Mouse (Mus musculus) heart, postnatal 14 days (tissue): Measurements from ENCODE around the gene Pcgf2. TPM values are rescaled to one million over a fixed set of nuclear protein-coding genes. Genes with fewer than 3 reads are reported as not detected.
A peak's percentile ranks its signal among the peaks of the same experiment; 100 is the strongest.

Experiments used
- DNase-seq, 2 experiments: peaks; one replicate each; pipeline ENCODE4 v3.0.0; 2021 to 2022
- intact Hi-C: fragments of 180-260 bp; cut with DNase I; formaldehyde crosslinking; loops from one replicate; pipeline ENCODE4 v1.15.1; 2025
- total RNA-seq, 2 experiments: library from RNA; stranded (reverse); gene quantifications; 2 replicates each; pipeline ENCODE4 v1.2.3; 2021

The Pcgf2 gene
- total RNA-seq, 2 experiments from 2014 or later, result 11.1 to 12.9 TPM

DNA sequence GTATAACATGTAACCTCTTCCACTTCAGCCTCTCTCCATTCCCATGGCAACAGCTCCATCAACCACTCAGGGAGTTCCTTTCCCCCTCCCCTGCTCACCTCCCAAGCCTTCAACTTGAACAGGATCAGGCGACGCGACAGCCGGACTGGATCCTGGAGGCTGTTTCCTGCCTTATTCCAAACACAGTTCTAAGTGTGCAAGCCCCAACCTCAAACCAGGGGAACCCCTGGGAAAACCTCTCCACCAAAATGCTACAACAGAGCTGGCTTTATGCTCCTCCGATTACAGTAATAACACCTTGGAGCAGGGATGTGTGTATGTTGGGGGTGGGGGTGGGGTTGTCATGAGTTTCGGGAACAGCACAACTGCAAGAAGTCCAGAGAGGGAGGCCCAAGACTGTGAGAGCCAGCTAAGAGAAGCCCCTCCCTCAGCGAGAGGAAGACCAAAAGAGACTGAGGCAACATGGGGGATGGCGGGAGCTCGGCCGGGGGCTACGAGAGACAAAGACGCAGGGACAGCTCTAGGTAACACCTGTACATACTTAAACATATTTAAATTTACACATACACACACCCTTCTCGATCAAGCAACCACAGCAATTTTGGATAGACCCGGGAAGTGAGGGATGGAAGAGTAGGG is 2.3 kb downstream of the Pcgf2 start:
- DNase-seq, result no peak
- intact Hi-C loops, result loop anchor here (2.0 kb wide), 1 partner anchor 39 kb away; no protein-coding TSS in a partner anchor

DNA sequence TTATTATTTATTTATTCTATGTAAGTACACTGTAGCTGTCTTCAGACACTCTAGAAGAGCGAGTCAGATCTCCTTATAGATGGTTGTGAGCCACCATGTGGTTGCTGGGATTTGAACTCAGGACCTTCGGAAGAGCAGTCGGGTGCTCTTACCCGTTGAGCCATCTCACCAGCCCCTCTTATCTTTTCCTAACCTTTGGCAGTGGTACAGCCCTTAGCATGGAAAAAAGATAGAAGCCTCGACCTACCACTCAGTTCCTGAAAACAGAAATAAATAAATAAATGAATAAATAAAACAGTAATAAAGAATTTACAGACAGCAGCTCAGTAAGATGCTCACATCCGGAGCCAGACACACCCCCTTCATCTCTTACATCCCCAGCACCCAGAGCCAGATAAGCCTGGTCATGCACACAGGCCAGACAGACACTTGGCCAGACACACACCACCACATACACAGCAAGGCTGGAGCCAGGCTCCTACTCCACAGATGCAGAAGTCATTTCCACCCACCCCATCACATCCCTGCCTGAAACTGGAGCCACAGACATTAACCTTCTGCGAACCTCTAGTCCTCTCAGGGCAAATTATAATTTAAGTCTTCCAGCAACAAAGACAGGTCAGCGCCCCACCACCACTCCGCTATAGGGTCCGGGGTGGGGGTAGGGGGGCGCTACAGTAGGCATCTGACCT is 3.0 kb downstream of the Pcgf2 start:
- no peak for DNase-seq
- intact Hi-C loops, result no loop called here

DNA sequence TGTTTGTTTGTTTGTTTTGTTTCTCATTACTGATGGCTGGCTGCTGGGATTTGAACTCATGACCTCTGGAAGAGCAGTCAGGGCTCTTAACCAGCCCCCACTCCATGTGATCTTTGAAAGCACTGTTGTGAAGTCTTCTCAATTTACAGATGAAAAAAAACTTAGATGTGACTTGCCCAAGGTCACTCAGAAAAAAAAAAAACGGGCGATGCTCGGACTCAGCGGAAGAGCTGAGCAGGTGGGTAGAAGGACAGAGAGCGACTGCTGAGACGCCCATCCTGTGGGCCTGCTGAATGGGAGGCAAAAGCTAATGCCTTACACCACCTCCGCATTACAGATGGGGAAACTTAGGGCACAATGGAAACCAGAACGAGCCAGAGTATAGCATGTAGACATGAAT is 3.6 kb downstream of the Pcgf2 start:
- no peak for DNase-seq
- intact Hi-C loops, result no loop called here

DNA sequence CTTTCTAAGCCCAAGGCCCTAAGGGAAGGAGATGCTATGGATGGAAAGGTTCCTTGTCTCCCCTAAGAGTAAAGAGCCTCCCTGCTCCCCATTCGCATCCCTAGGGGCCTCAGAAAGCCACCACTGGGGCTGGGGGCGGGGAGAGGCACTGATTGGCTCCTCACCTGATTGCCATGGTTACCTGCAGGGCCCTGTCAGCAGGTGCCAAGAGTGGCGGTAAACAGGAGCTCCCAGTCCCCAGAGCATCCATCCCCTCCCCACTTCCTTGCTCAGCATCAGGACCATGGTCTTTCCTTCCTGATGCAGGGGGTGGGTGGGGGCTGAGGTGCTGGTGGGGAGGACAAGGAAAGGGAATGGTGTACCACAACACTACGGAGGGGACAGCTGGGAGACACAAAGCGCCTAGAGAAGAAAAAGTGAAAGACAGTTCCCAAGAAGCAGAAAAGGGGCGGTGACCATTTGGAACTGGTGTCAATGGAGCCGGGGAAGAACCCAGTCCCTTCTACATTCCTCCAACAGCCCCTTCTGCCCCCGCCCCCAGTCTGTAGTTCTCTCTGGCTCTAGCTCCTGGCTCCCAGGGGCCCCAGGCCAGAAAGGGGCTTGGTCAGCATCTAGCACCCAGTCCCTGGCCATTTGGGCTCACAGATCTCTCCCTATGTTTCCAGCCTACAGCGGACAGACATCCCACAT is 4.4 kb downstream of the Pcgf2 start:
- DNase-seq, result no peak
- intact Hi-C loops, result no loop called here

DNA sequence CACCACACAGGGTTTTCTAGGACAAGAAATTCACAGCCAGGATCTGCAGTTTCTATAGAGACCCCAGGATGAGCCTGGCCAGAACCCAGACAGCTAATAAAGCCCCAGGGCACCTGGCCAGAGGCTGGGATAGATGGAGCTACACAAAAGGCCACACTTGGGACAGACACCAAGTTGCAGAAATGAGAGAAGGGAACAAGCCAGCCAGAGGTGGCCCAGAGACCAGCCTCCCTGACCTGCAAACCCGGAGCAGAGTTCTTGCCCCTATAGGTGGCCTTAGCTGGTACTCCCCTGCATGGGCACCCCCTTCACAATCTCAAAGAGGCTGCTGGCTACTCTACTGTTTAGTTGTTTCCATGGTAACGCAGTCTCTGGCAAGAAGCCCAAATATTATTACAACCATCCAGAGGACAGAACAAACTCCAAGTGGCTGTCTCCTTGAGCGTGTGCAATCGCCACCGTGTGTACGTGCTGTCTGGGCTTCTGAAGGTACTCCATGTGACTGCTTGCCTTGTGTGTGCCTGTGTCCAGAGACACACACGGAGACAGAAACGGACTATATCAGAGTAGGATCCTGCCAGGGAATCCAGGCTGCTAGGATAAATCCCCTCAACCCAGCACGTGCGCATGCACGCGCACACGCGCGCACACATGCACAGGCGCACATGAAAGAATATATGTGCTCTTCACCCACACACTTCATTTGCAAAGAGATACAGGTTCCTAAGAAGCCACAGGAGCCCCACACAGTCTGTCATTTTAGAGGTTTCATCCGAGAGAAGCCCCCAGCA is 5.2 kb downstream of the Pcgf2 start:
- peak in 1 of 2 experiments; percentile 65 for DNase-seq

DNA sequence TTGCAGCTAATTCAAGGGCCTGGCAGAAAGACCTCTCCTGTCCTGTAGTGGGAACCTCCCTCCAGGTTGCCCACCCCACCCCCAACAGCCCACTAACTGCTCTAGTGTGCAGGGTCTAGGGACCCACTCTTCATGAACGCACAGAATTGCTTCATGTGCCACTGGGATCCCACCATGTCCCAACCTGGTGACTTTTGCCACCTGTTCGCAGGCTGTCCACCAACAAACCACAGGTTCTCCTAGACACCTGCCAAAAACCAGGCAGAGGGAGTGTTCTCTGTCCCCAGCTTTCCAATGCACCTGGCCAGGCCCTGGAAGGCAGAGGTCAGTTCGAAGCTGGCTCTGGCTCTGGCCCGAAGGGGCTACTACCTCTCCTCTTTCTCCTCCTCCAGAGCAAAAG is 5.9 kb downstream of the Pcgf2 start:
- DNase-seq, result no peak
- intact Hi-C loops, result no loop called here

More for the DNA sequence above, 5.2 kb downstream of the Pcgf2 start:
- intact Hi-C loops, result no loop called here

DNA sequence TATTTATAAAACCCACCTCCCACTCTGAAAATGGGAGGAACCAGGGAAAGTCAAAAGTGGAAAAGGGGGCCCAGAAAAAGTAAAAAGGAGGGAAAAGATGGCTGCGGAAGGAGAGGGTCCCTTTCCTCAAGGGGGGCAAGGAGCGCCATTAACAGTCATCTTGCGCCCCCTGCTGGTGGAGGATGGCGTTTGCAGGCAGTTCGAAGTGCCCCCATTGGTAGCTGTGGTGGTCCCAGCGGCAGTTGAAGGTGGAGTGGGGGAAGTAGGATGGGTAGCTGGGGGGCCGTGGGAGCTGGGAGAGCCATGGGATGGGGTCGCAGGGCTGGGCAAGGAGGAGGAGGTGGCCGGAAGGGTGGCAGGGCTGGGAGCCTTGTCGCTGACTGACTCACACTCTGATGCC is 10.4 kb downstream of the Pcgf2 start:
- intact Hi-C loops, result loop anchor here (2.0 kb wide), 1 partner anchor 201 kb away; no protein-coding TSS in a partner anchor
- peak; percentile 70 to 79 for DNase-seq

DNA sequence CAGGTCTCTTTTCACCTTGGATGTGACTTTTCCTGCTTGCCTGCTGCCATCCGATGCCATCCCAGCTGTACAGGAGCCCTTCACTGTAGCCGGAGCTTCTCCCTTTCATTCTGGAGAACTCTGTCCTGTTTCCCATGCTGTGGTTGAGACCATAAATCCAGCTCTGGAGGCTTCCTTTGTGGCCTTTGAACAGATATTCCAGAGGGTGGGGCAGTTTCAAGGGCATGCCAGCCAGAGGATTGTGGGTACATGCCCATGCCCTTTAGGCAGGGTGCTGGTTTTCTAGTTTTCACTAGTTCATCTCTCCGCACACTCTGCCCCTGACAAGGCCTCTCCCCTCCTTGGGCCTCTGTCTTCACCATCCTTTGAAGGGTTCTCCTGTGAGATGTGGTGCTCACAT is 13.2 kb downstream of the Pcgf2 start:
- no peak for DNase-seq
- intact Hi-C loops, result loop anchor here (1.0 kb wide), 1 partner anchor 42 kb away; no protein-coding TSS in a partner anchor

DNA sequence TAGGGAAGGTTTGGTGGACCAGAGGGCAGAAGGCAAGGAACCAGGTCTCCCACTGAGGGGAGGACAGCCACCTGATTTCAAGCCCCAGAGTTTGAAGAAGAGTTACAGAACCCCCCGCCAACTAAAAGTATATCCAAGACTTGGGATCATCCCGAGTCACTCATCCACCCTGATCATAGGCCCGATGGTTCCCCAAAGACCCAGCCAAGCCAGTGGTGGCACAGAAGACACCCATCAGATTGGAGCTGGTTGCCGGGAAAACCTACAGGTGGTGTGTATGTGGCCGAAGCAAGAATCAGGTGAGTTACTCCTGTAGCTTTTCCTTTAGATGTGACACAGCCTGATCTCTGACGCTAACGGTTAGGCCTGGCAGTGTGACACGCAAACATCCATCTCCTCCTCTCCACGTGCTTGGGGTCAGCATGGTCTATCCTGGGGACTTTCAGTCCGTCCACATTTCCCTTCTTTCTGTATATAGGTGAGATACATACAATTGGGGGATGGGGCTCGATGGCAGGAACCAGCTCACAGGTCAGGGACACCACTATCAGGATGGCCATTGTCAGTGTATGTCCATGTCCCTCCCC is 13.9 kb downstream of the Pcgf2 start:
- no peak for DNase-seq
- intact Hi-C loops, result loop anchor here (1.0 kb wide), 1 partner anchor 22 kb away; no protein-coding TSS in a partner anchor

DNA sequence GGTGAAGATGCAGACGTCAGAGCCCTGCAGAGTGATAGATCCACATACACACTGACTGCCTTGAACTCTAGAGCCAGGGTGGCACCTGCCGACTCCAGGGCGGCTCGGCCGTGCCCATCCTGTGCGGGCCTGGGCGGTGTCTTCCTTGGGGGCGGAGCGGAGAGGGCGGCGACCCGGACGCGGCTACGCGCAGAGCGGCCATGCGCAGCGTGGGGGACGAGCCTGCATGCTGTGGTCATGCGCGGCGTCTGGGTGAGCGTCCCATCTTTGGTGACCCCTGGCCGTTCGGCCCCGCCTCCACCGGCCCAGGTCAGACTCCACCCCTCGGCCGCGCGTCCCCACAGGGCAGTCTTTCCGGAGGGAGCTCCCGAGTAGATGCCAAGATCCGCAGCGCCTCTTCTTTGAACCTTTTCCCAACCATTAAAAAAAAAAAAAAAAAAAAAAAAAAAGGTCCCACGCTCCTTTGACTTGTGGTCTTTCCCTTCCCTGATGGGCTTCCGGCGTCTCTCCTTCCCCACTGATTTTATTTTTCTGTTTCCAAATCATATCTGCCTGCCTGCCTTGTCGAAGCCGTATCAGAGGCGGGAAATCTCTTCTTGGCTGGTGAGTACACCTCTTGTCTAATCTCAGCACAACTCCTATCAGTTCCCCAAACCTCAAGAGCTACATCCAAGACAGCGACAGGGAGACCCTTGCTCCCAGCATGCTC is 14.5 kb downstream of the Pcgf2 start, which contains the start of gene Cisd3:
TSS of gene Cisd3 (plus strand) at position 214 of the 709 bp plus-strand sequence.
- peak; percentile 94 for DNase-seq

DNA sequence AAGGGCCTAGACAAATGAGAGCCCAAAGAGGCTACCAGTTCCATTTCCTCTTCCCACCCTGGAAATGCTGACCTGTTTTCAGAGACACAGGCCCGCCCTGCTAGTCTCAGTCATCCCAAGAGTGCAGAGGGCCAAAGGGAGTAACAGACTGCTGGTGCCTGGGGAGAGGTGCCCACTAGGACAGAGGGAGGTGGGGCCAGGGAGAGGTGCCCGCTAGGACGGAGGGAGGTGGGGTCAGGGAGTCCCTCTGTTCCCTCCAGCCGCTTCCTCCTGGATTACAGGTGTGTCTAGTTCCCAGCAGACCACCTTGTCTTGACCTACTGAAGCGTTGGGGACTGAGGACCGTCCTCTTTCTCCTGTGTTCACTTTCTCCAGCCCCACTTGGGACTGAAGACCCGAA is 15.5 kb downstream of the Pcgf2 start:
- intact Hi-C loops, result no loop called here
- DNase-seq, result no peak

More for the DNA sequence above, 14.5 kb downstream of the Pcgf2 start, which contains the start of gene Cisd3:
- intact Hi-C loops, result loop anchor here (1.0 kb wide), 1 partner anchor 21 kb away; no protein-coding TSS in a partner anchor

DNA sequence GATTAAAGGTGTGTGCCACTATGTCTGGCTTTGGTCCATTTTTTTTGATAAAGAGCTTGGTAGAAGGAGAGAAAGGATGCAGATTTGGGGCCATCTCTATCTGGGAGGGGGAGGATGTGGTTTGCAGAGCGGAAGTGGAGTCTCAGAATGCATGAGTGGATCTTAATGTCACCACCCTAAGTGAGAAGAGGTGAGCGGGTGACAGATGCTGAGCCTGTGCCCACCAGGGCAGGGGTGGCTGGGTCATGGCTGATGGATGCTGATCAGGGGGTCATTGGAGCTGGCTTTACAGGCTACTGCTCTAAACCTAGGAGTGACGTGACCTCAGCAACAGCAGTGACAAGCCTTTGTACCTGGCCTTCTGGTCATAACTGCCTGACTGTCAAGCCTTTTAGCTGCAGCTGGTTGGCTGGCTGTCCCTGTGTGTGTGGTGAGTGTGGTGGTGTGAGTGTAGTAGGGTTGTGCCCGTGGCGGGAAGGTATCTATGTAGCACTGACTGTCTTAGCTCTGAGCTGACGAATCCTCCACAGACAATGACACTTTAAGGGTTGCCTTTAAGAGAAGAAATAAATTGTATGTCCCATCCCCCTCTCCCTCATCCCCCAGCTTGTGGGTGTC is 16.1 kb downstream of the Pcgf2 start:
- intact Hi-C loops, result no loop called here
- DNase-seq, result no peak

DNA sequence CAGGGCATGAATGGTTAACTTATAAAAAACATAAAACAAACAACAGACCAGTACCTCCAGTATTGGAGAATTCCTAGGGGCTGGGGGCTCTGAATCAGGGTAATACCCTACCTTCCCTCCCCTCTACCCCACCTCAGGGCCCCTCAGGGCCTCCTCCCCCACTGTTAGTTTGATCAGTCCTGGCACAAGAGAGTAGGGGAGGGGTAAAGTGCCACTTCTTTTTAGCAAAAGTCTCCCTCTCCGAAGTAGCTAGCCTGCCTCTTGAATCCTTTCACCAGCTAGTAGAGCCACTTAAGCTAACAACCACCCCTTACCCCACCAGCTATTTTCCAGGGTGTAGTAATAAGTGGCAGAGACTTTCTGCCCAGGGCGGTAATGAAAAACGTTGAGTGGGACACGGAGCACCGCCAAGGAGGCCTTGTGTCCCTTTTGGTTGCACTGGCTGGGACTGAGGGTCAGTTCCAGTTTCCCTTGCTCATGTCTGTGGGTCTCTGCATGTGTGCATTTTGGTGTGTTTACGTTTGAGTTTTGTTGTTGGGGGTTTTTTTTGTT is 17.7 kb downstream of the Pcgf2 start:
- no peak for DNase-seq
- intact Hi-C loops, result no loop called here

DNA sequence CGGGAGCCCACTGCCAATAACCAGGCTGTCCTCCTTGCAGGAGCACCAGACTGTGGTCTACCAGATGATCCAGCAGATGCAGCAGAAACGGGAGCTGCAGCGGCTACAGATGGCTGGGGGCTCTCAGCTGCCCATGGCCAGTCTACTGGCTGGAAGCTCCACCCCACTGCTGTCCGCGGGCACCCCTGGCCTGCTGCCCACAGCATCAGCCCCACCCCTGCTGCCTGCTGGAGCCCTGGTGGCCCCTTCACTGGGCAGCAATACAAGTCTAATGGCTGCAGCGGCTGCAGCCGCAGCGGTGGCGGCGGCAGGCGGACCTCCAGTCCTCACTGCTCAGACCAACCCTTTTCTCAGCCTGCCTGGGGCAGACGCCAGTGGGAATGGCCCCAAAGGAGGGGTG is 19.9 kb downstream of the Pcgf2 start:
- DNase-seq, result peak; percentile 52 to 60
- intact Hi-C loops, result no loop called here

DNA sequence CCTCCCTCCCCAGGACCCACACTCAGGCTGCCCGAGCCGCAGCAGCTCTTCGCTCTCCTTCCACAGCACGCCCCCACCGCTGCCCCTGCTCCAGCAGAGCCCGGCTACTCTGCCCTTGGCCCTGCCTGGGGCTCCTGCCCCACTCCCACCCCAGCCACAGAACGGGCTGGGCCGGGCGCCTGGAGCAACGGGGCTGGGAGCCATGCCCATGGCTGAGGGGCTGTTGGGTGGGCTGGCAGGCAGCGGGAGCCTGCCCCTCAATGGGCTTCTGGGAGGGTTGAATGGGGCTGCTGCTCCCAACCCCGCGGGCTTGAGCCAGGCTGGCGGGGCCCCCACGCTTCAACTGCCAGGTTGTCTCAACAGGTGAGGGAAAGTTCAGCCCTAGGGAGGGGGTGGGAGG is 22.0 kb downstream of the Pcgf2 start:
- intact Hi-C loops, result no loop called here
- DNase-seq, result no peak

DNA sequence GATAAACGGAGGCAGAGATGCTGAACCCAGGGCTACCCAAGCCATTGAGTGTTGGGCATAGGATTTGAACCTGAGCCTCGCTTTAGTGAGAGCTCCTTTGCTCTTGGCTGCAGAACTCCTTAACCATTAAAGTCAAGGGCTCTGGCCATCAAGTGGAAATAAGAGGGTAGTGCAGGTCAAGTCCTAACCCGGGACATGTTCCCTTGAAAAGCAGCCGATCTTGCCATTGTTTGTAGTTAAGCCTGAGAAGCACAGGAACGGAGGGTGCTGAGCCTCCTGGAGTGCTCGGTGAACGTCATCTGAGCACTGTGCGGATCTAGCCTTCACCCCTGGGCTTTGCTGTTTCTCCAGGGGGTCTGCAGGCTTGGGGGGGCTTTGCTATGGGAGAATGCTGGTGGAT is 22.5 kb downstream of the Pcgf2 start:
- intact Hi-C loops, result no loop called here
- DNase-seq, result no peak

DNA sequence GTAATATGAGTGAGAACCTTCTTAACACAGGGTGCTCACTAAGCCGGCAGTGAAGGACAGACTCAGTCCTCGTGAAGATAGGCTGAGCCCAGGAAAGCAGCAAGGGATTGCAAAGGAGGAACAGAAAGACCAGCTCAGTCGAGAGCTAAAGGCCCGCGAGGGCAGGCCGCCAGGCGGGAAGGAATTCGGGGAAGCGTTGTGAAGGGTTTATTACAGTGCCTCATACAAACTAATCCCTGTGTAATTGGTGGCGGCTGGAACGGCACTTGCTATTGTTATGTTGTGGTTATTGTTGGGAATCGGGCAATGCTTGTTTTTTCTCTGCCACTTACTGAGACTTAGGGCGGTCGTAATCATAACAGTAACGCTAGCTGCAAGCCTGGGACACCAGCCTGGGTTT is 22.9 kb downstream of the Pcgf2 start:
- no peak for DNase-seq
- intact Hi-C loops, result no loop called here

DNA sequence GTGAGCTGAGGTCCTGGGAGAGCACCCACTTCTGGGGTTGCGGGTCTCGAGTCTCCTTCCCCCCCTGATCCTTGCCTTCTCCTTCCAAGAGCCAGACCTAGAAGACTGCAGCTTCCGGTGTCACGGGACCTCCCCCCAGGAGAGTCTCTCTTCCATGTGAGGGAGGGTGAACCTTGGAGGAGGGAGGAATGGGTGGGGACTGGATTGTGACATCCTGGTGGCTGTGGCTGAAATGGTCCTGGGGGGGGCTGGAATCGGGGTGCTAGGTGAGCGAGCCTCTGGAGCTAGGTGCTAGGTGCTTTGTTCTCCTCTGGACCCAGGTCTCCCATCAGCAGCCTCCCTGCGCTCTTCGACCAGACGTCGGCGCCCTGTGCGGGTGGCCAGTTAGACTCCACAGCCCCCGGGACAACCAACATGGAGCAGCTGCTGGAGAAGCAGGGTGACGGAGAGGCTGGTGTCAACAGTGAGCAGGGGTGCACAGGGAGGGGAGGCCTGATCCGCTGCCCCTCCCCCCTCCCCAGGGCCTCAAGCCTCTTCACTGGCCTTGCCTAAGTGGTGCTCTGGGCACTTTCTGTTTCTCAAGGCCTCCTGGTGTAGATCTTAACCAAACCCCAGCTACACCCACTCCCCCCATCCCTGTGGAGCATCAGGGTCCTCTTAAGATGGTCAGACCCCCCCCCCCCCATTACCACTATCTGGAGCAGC is 24.1 kb downstream of the Pcgf2 start:
- no peak for DNase-seq
- intact Hi-C loops, result no loop called here
